Mouse (Mus musculus): ENCODE measurements around the gene Tdp2. TPM values are rescaled to one million over a fixed set of nuclear protein-coding genes. Genes with fewer than 3 reads are reported as not detected.
A peak's percentile ranks its signal among the peaks of the same experiment; 100 is the strongest.

Tdp2 gene
- polyA plus RNA-seq, 1 experiment from 2014 or later: 66.3 TPM

GRCm38 (mm10) chr13:24880704-24881103, 49.2 kb downstream of the Tdp2 start:
- no peak for ATAC-seq (ENCODE audit: insufficient read depth)
- no peak overlapping the region for H3K4me2 ChIP-seq
- no peaks in the 10 kb centered on the region for H3K27me3 ChIP-seq (ENCODE audit: insufficient read depth, low read length)
- no peaks in the 10 kb centered on the region for H3K9me3 ChIP-seq (ENCODE audit: low read depth, low read length)
- no peak overlapping the region for H3K4me3 ChIP-seq (ENCODE audit: low read depth, low read length)
- no peak overlapping the region for H3K9ac ChIP-seq
- no peaks in the 10 kb centered on the region for H3K4me1 ChIP-seq (ENCODE audit: insufficient read depth)
- DNase-seq: no peak
- no peak overlapping the region for H3K27ac ChIP-seq (ENCODE audit: low read depth)
- no peaks in the 10 kb centered on the region for H3K36me3 ChIP-seq (ENCODE audit: insufficient read depth)
- no peak for TF ChIP-seq CTCF (IDR thresholded peaks at IDR 0.05; ENCODE audit: low read depth)
- WGBS: 89% methylated on average over 5 of the region's 5 CpGs

GRCm38 (mm10) chr13:24882411-24882810, 50.9 kb downstream of the Tdp2 start:
- Histone ChIP-seq H3K4me3 (ENCODE audit: low read depth, low read length) (no peak overlapping the region), H3K4me1 (ENCODE audit: insufficient read depth) (no peaks in the 10 kb centered on the region), H3K4me2 (no peak overlapping the region), H3K9ac (no peak overlapping the region), H3K27ac (ENCODE audit: low read depth) (no peak overlapping the region), H3K27me3 (ENCODE audit: insufficient read depth, low read length) (no peaks in the 10 kb centered on the region), H3K9me3 (ENCODE audit: low read depth, low read length) (no peaks in the 10 kb centered on the region), H3K36me3 (ENCODE audit: insufficient read depth) (no peaks in the 10 kb centered on the region)
- ATAC-seq (ENCODE audit: insufficient read depth): no peak
- no peak for TF ChIP-seq CTCF (IDR thresholded peaks at IDR 0.05; ENCODE audit: low read depth)
- DNase-seq: no peak
- WGBS: 92% methylated on average over 6 of the region's 6 CpGs

GRCm38 (mm10) chr13:24889554-24889953, 58.1 kb downstream of the Tdp2 start:
- DNase-seq: peak; percentile 32
- H3K9me3 ChIP-seq (ENCODE audit: low read depth, low read length): no peaks in the 10 kb centered on the region
- H3K27me3 ChIP-seq (ENCODE audit: insufficient read depth, low read length): no peaks in the 10 kb centered on the region
- 33% methylated on average over 1 of the region's 1 CpGs for WGBS
- H3K9ac ChIP-seq: no peak overlapping the region
- no peak for ATAC-seq (ENCODE audit: insufficient read depth)
- H3K4me2 ChIP-seq: no peak overlapping the region
- TF ChIP-seq CTCF (IDR thresholded peaks at IDR 0.05; ENCODE audit: low read depth): no peak
- H3K27ac ChIP-seq (ENCODE audit: low read depth): no peak overlapping the region
- no peaks in the 10 kb centered on the region for H3K4me1 ChIP-seq (ENCODE audit: insufficient read depth)
- H3K36me3 ChIP-seq (ENCODE audit: insufficient read depth): no peaks in the 10 kb centered on the region
- H3K4me3 ChIP-seq (ENCODE audit: low read depth, low read length): no peak overlapping the region

Other genes with a start within 250 kb of the Tdp2 start
- gene Ripor2, start 249.5 kb upstream of the Tdp2 start, polyA plus RNA-seq (2014; fragmentation: Nextera tagmentation; extraction: Ambion mirVana): 5.1 and 5.6 TPM in 2 replicates
- 0.30 TPM in 1 of 2 replicates, not detected in the other for gene Armh2, start 90.4 kb upstream of the Tdp2 start, polyA plus RNA-seq (2014; fragmentation: Nextera tagmentation; extraction: Ambion mirVana)
- 134 and 135 TPM in 2 replicates for gene Gmnn, start 69.8 kb upstream of the Tdp2 start, polyA plus RNA-seq (2014; fragmentation: Nextera tagmentation; extraction: Ambion mirVana)
- 26.9 and 32.5 TPM in 2 replicates for gene BC005537, start 30.0 kb upstream of the Tdp2 start, polyA plus RNA-seq (2014; fragmentation: Nextera tagmentation; extraction: Ambion mirVana)
- gene Acot13, start 139 bp upstream of the Tdp2 start, polyA plus RNA-seq (2014; fragmentation: Nextera tagmentation; extraction: Ambion mirVana): 61.1 and 62.3 TPM in 2 replicates
- gene D130043K22Rik, start 13.5 kb downstream of the Tdp2 start, polyA plus RNA-seq (2014; fragmentation: Nextera tagmentation; extraction: Ambion mirVana): 0.12 and 0.14 TPM in 2 replicates
- gene Aldh5a1, start 106.0 kb downstream of the Tdp2 start, polyA plus RNA-seq (2014; fragmentation: Nextera tagmentation; extraction: Ambion mirVana): 8.5 and 9.4 TPM in 2 replicates
- 1.4 and 1.6 TPM in 2 replicates for gene Gpld1, start 111.5 kb downstream of the Tdp2 start, polyA plus RNA-seq (2014; fragmentation: Nextera tagmentation; extraction: Ambion mirVana)
- gene Mrs2, start 188.7 kb downstream of the Tdp2 start, polyA plus RNA-seq (2014; fragmentation: Nextera tagmentation; extraction: Ambion mirVana): 25.9 and 26.5 TPM in 2 replicates
- 0.12 and 0.22 TPM in 2 replicates for gene Dcdc2a, start 224.3 kb downstream of the Tdp2 start, polyA plus RNA-seq (2014; fragmentation: Nextera tagmentation; extraction: Ambion mirVana)